Mouse (Mus musculus) limb, embryonic 13.5 days (tissue): ENCODE data around the gene Galns. TPM values are rescaled to one million over a fixed set of nuclear protein-coding genes. Genes with fewer than 3 reads are reported as not detected.

Experiments used
- ATAC-seq: fragments of 200-750 bp; cut with Nextera tagmentation; 2 replicates; pipeline ENCODE4 v1.8.0; 2017; ENCODE audit warnings: low read depth, moderate number of reproducible peaks, moderate TSS enrichment; ENCODE audit not compliant: low FRiP score
- H3K27ac ChIP-seq: fragments of 300-500 bp; sonication (generic); 2 replicates; pipeline ENCODE4 v1.5.1; 2015; ENCODE audit warnings: inconsistent platforms, mild to moderate bottlenecking, moderate library complexity
- H3K27me3 ChIP-seq: fragments of 300-500 bp; sonication (generic); 2 replicates; pipeline ENCODE4 v1.6.1; 2015; ENCODE audit warnings: mild to moderate bottlenecking, inconsistent platforms
- H3K36me3 ChIP-seq: fragments of 300-500 bp; sonication (generic); 2 replicates; pipeline ENCODE4 v1.6.1; 2015; ENCODE audit warnings: inconsistent platforms, mild to moderate bottlenecking, moderate library complexity
- H3K4me1 ChIP-seq: fragments of 300-500 bp; sonication (generic); 2 replicates; pipeline ENCODE4 v1.6.1; 2015; ENCODE audit warnings: inconsistent platforms
- H3K4me2 ChIP-seq: fragments of 300-500 bp; sonication (generic); replicated peaks from 2 replicates; pipeline ENCODE4 v1.6.1; 2015; ENCODE audit warnings: inconsistent platforms, mild to moderate bottlenecking, moderate library complexity
- H3K4me3 ChIP-seq: fragments of 300-500 bp; sonication (generic); 2 replicates; pipeline ENCODE4 v1.5.1; 2015; ENCODE audit warnings: moderate library complexity, mild to moderate bottlenecking, inconsistent platforms
- H3K9ac ChIP-seq: fragments of 300-500 bp; sonication (generic); 2 replicates; pipeline ENCODE4 v1.6.1; 2015; ENCODE audit warnings: mild to moderate bottlenecking, inconsistent platforms
- H3K9me3 ChIP-seq: fragments of 300-500 bp; sonication (generic); 2 replicates; pipeline ENCODE4 v1.6.1; 2016; ENCODE audit warnings: inconsistent platforms
- WGBS: fragments of 180-500 bp; shearing (Covaris S2); methylation state at CpG from one replicate; pipeline ENCODE4 v1.1.7; 2015; 5-methylcytosine and 5-hydroxymethylcytosine counted together
- microRNA-seq: library from miRNA; unstranded; fragments of <30 nt; microRNA quantifications from one replicate; pipeline ENCODE4, GENCODE M21; 2016
- polyA plus RNA-seq: library from polyadenylated mRNA; unstranded; fragments of >200 nt; fragmentation: Nextera tagmentation; extraction: Ambion mirVana; gene quantifications from 2 replicates; pipeline ENCODE4 v1.2.1, GENCODE M21; 2015

Galns gene
- polyA plus RNA-seq, 1 experiment from 2014 or later, result 9.0 TPM

GRCm38 (mm10) chr8:122546066-122546755 is 65.1 kb downstream of the Galns start:
- Histone ChIP-seq H3K36me3 (peaks cover 6% of the 10 kb centered on the region), H3K27ac (no peak overlapping the region), H3K4me2 (no peak overlapping the region; the same call in 1 of the 2 replicates), H3K27me3 (no peaks in the 10 kb centered on the region), H3K4me1 (peaks cover 50% of the 10 kb centered on the region), H3K9me3 (no peaks in the 10 kb centered on the region), H3K4me3 (no peak overlapping the region), H3K9ac (0 out of 2 replicates have a peak overlapping the region, but pooled peaks have one; percentile 8)
- no peak for ATAC-seq
- WGBS, result 73% methylated on average over 7 of the region's 7 CpGs

GRCm38 (mm10) chr8:122544138-122544537 is 67.1 kb downstream of the Galns start:
- Histone ChIP-seq H3K4me3 (no peak overlapping the region), H3K9me3 (no peaks in the 10 kb centered on the region), H3K9ac (no peak overlapping the region), H3K4me1 (peaks cover 38% of the 10 kb centered on the region), H3K27ac (no peak overlapping the region), H3K27me3 (no peaks in the 10 kb centered on the region), H3K4me2 (no peak overlapping the region), H3K36me3 (peaks cover 6% of the 10 kb centered on the region)
- 84% methylated on average over 8 of the region's 8 CpGs for WGBS
- ATAC-seq, result no peak

GRCm38 (mm10) chr8:122538310-122539076 is 72.8 kb downstream of the Galns start:
- peaks cover 15% of the 10 kb centered on the region for H3K4me1 ChIP-seq
- ATAC-seq, result no peak
- WGBS, result 91% methylated on average over 9 of the region's 9 CpGs

DNA sequence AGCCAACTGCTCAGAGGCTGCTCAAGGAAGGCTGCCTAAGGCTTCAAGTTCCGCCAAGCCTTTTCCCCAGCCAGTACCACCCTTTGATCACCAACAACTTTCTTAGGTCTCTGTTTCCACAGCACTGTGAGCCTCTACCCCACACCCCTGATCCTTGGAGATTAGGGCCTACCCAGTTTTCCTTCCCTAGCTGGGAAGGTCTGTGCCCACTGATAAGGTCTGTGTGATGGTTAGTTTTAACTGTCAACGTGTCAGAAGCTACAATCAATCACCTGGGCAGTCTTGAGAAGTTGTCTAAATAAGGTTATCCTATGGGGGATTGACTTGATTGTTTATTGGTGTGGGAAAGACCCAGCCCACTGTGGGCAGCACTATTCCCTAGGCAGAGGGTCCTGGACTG is 73.5 kb downstream of the Galns start:
- H3K4me1 ChIP-seq, result peaks cover 18% of the 10 kb centered on the region
- no peak for ATAC-seq
- no peak overlapping the region for H3K4me3 ChIP-seq
- H3K27ac ChIP-seq, result peak overlapping the region; percentile 63
- no peaks in the 10 kb centered on the region for H3K9me3 ChIP-seq
- H3K36me3 ChIP-seq, result 0 out of 2 replicates have a peak, but pooled peaks cover 8% of the 10 kb centered on the region
- H3K4me2 ChIP-seq, result no peak overlapping the region
- no peak overlapping the region for H3K9ac ChIP-seq
- H3K27me3 ChIP-seq, result no peaks in the 10 kb centered on the region
- WGBS, result 70% methylated on average over 2 of the region's 2 CpGs

More at GRCm38 (mm10) chr8:122538310-122539076, 72.8 kb downstream of the Galns start:
- no peak overlapping the region for H3K27ac ChIP-seq
- H3K9ac ChIP-seq, result no peak overlapping the region
- H3K27me3 ChIP-seq, result no peaks in the 10 kb centered on the region
- no peak overlapping the region for H3K4me3 ChIP-seq
- H3K9me3 ChIP-seq, result no peaks in the 10 kb centered on the region
- H3K36me3 ChIP-seq, result peaks cover 13% of the 10 kb centered on the region
- H3K4me2 ChIP-seq, result no peak overlapping the region

- WGBS, result 25% methylated on average over 6 of the region's 6 CpGs
Observed at GRCm38 (mm10) chr8:122537033-122537432, 74.2 kb downstream of the Galns start.

DNA sequence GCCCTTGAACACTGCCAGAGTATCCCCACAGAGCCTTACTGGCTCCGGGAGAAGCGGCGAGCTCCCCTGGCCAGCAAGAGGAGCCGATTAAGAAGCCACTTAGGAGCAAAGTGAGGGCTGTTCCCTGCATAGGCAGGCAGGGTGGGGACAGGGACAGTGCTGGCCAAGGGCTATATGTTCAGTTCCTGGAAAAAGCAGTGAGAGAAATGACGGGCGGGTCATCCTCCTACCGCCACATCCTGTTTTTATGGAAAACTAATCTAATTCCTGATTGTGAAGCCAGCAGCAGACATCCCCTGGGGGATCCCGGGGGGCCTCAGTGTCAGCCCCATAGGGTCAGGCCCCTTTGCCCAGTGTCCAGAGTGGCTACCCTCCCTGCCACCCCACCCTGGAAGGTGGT is 80.0 kb downstream of the Galns start:
- 86% methylated on average over 8 of the region's 8 CpGs for WGBS
- no peak overlapping the region for H3K9ac ChIP-seq
- H3K4me1 ChIP-seq, result peaks cover 17% of the 10 kb centered on the region
- peaks cover 16% of the 10 kb centered on the region for H3K36me3 ChIP-seq
- no peak overlapping the region for H3K4me2 ChIP-seq
- no peak for ATAC-seq
- no peaks in the 10 kb centered on the region for H3K9me3 ChIP-seq
- no peak overlapping the region for H3K27ac ChIP-seq
- no peaks in the 10 kb centered on the region for H3K27me3 ChIP-seq
- no peak overlapping the region for H3K4me3 ChIP-seq

More at GRCm38 (mm10) chr8:122537033-122537432, 74.2 kb downstream of the Galns start:
- Histone ChIP-seq H3K9me3 (no peaks in the 10 kb centered on the region), H3K36me3 (0 out of 2 replicates have a peak, but pooled peaks cover 8% of the 10 kb centered on the region), H3K4me1 (peaks cover 18% of the 10 kb centered on the region), H3K27ac (peak overlapping the region; percentile 63), H3K4me3 (no peak overlapping the region), H3K9ac (no peak overlapping the region), H3K4me2 (peak overlapping the region; percentile 2), H3K27me3 (no peaks in the 10 kb centered on the region)
- ATAC-seq, result peak; percentile 54

DNA sequence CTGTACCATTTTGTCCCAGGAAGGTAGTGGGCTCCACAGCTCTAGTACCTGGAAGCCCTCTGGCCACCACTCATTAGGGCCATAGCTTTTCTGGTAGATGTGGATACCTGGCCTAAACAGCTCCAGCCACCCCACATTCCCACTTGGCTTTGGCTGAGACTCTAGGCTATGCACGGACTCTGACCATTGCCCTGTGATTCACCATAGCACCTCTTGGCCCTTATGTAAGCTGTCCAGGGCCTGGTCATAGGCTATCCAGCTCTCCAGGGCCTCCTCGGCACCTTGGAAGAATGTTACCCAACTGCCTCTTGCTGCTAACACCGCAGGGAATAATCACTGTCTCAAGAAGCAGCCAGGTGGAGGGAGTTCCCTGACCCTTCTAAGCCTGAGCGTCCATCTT is 82.1 kb downstream of the Galns start:
- no peak overlapping the region for H3K27ac ChIP-seq
- ATAC-seq, result no peak
- no peaks in the 10 kb centered on the region for H3K9me3 ChIP-seq
- H3K4me3 ChIP-seq, result no peak overlapping the region
- peaks cover 8% of the 10 kb centered on the region for H3K36me3 ChIP-seq
- 91% methylated on average over 4 of the region's 4 CpGs for WGBS
- H3K9ac ChIP-seq, result no peak overlapping the region
- peaks cover 38% of the 10 kb centered on the region for H3K4me1 ChIP-seq
- no peak overlapping the region for H3K4me2 ChIP-seq
- no peaks in the 10 kb centered on the region for H3K27me3 ChIP-seq

Small RNAs within 50 kb of the gene (microRNA-seq; reads per million reads assigned to microRNA genes)
- gene Mir6396, result not detected

Other genes starting within 250 kb of the Galns start
- gene Zc3h18, start 234.9 kb downstream of the Galns start, polyA plus RNA-seq, result 59.2 and 59.9 TPM in 2 replicates
- not detected in 2 replicates for gene Il17c, start 189.4 kb downstream of the Galns start, polyA plus RNA-seq
- gene Cyba, start 178.5 kb downstream of the Galns start, polyA plus RNA-seq, result 139 and 144 TPM in 2 replicates
- 37.1 and 39.7 TPM in 2 replicates for gene Mvd, start 168.0 kb downstream of the Galns start, polyA plus RNA-seq
- gene Snai3, start 150.7 kb downstream of the Galns start, polyA plus RNA-seq, result 0.83 and 0.97 TPM in 2 replicates
- 51.2 and 52.6 TPM in 2 replicates for gene Rnf166, start 135.4 kb downstream of the Galns start, polyA plus RNA-seq
- 56.7 and 59.4 TPM in 2 replicates for gene Ctu2, start 135.3 kb downstream of the Galns start, polyA plus RNA-seq
- 14.0 and 14.7 TPM in 2 replicates for gene Piezo1, start 60.1 kb downstream of the Galns start, polyA plus RNA-seq
- 39.3 and 40.2 TPM in 2 replicates for gene Cdt1, start 43.4 kb downstream of the Galns start, polyA plus RNA-seq
- gene Aprt, start 34.6 kb downstream of the Galns start, polyA plus RNA-seq, result 335 and 351 TPM in 2 replicates
- 49.6 and 55.6 TPM in 2 replicates for gene Trappc2l, start 177 bp upstream of the Galns start, polyA plus RNA-seq
- not detected in 2 replicates for gene Pabpn1l, start 11.3 kb upstream of the Galns start, polyA plus RNA-seq
- 4.3 and 4.8 TPM in 2 replicates for gene Cbfa2t3, start 87.6 kb upstream of the Galns start, polyA plus RNA-seq
- gene Acsf3, start 164.0 kb upstream of the Galns start, polyA plus RNA-seq, result 18.2 and 19.8 TPM in 2 replicates
- gene Cdh15, start 236.5 kb upstream of the Galns start, polyA plus RNA-seq, result 27.2 and 28.6 TPM in 2 replicates